Mouse (Mus musculus): ENCODE measurements at regions not wholly inside any gene's neighbourhood (a gene's known extent, or its start where the extent isn't known, plus 50 kb on each side); places are given as distances from the start of the nearest gene placed in this dataset.

- Histone ChIP-seq H3K4me2 (replicated peaks; ENCODE audit: low read depth) (peak overlapping the region; percentile 50), H3K27me3 (replicated peaks; ENCODE audit: control insufficient read depth, insufficient read depth, low read length) (no peaks in the 10 kb centered on the region), H3K9me3 (ENCODE audit: control insufficient read depth) (no peaks in the 10 kb centered on the region), H3K36me3 (ENCODE audit: control insufficient read depth, insufficient read depth) (no peaks in the 10 kb centered on the region), H3K4me1 (replicated peaks; ENCODE audit: control insufficient read depth, insufficient read depth, low read length) (peaks cover 9% of the 10 kb centered on the region; the same call in 1 of the 2 replicates), H3K4me3 (ENCODE audit: low read depth, low read length) (no peak overlapping the region), H3K9ac (ENCODE audit: low read depth, low read length) (no peak overlapping the region), H3K27ac (ENCODE audit: low read depth, low read length) (peak overlapping the region; percentile 78; the same call in 1 of the 2 replicates)
- WGBS = 35% methylated on average over 8 of the region's 8 CpGs
- ATAC-seq = peak; percentile 97
- TF ChIP-seq CTCF (IDR thresholded peaks at IDR 0.05; ENCODE audit: low read depth) = no peak
Observed at GRCm38 (mm10) chr1:193510066-193510793, 140.1 kb upstream of the Camk1g start.

- no peaks in the 10 kb centered on the region for H3K36me3 ChIP-seq (ENCODE audit: control insufficient read depth, insufficient read depth)
- no peak for ATAC-seq
- H3K9ac ChIP-seq (ENCODE audit: low read depth, low read length) = no peak overlapping the region
- no peaks in the 10 kb centered on the region for H3K9me3 ChIP-seq (ENCODE audit: control insufficient read depth)
- no peak overlapping the region for H3K4me3 ChIP-seq (ENCODE audit: low read depth, low read length)
- H3K27me3 ChIP-seq (replicated peaks; ENCODE audit: control insufficient read depth, insufficient read depth, low read length) = no peaks in the 10 kb centered on the region
- peaks cover 5% of the 10 kb centered on the region; the same call in 1 of the 2 replicates for H3K4me1 ChIP-seq (replicated peaks; ENCODE audit: control insufficient read depth, insufficient read depth, low read length)
- no peak overlapping the region for H3K27ac ChIP-seq (ENCODE audit: low read depth, low read length)
- TF ChIP-seq CTCF (IDR thresholded peaks at IDR 0.05; ENCODE audit: low read depth) = no peak
- H3K4me2 ChIP-seq (replicated peaks; ENCODE audit: low read depth) = no peak overlapping the region
Observed at GRCm38 (mm10) chr1:193508271-193508670, 138.2 kb upstream of the Camk1g start.

- WGBS = 50% methylated on average over 3 of the region's 3 CpGs
- Histone ChIP-seq H3K36me3 (ENCODE audit: control insufficient read depth, insufficient read depth) (no peaks in the 10 kb centered on the region), H3K9me3 (ENCODE audit: control insufficient read depth) (no peaks in the 10 kb centered on the region), H3K27ac (ENCODE audit: low read depth, low read length) (no peak overlapping the region), H3K27me3 (replicated peaks; ENCODE audit: control insufficient read depth, insufficient read depth, low read length) (no peaks in the 10 kb centered on the region), H3K9ac (ENCODE audit: low read depth, low read length) (no peak overlapping the region), H3K4me1 (replicated peaks; ENCODE audit: control insufficient read depth, insufficient read depth, low read length) (peaks cover 5% of the 10 kb centered on the region; the same call in 1 of the 2 replicates), H3K4me3 (ENCODE audit: low read depth, low read length) (no peak overlapping the region), H3K4me2 (replicated peaks; ENCODE audit: low read depth) (no peak overlapping the region)
- TF ChIP-seq CTCF (IDR thresholded peaks at IDR 0.05; ENCODE audit: low read depth) = no peak
- ATAC-seq = no peak
Observed at GRCm38 (mm10) chr1:193506991-193507390, 136.9 kb upstream of the Camk1g start.

GRCm38 (mm10) chr1:193505381-193505780, 135.3 kb upstream of the Camk1g start:
- Histone ChIP-seq H3K4me2 (replicated peaks; ENCODE audit: low read depth) (no peak overlapping the region), H3K27ac (ENCODE audit: low read depth, low read length) (no peak overlapping the region), H3K4me3 (ENCODE audit: low read depth, low read length) (no peak overlapping the region), H3K9ac (ENCODE audit: low read depth, low read length) (no peak overlapping the region), H3K36me3 (ENCODE audit: control insufficient read depth, insufficient read depth) (no peaks in the 10 kb centered on the region), H3K9me3 (ENCODE audit: control insufficient read depth) (no peaks in the 10 kb centered on the region), H3K27me3 (replicated peaks; ENCODE audit: control insufficient read depth, insufficient read depth, low read length) (no peaks in the 10 kb centered on the region), H3K4me1 (replicated peaks; ENCODE audit: control insufficient read depth, insufficient read depth, low read length) (0 out of 2 replicates have a peak, but pooled peaks cover 5% of the 10 kb centered on the region)
- ATAC-seq = no peak
- 30% methylated on average over 3 of the region's 3 CpGs for WGBS
- no peak for TF ChIP-seq CTCF (IDR thresholded peaks at IDR 0.05; ENCODE audit: low read depth)

GRCm38 (mm10) chr1:193504611-193505010, 134.5 kb upstream of the Camk1g start:
- 63% methylated on average over 3 of the region's 3 CpGs for WGBS
- Histone ChIP-seq H3K4me1 (replicated peaks; ENCODE audit: control insufficient read depth, insufficient read depth, low read length) (0 out of 2 replicates have a peak, but pooled peaks cover 3% of the 10 kb centered on the region), H3K4me2 (replicated peaks; ENCODE audit: low read depth) (no peak overlapping the region), H3K36me3 (ENCODE audit: control insufficient read depth, insufficient read depth) (no peaks in the 10 kb centered on the region), H3K9ac (ENCODE audit: low read depth, low read length) (no peak overlapping the region), H3K27me3 (replicated peaks; ENCODE audit: control insufficient read depth, insufficient read depth, low read length) (no peaks in the 10 kb centered on the region), H3K4me3 (ENCODE audit: low read depth, low read length) (no peak overlapping the region), H3K27ac (ENCODE audit: low read depth, low read length) (no peak overlapping the region), H3K9me3 (ENCODE audit: control insufficient read depth) (no peaks in the 10 kb centered on the region)
- ATAC-seq = no peak
- TF ChIP-seq CTCF (IDR thresholded peaks at IDR 0.05; ENCODE audit: low read depth) = no peak

GRCm38 (mm10) chr1:193503624-193504325, 133.7 kb upstream of the Camk1g start:
- peak; percentile 65 for ATAC-seq
- no peak overlapping the region for H3K9ac ChIP-seq (ENCODE audit: low read depth, low read length)
- no peaks in the 10 kb centered on the region for H3K36me3 ChIP-seq (ENCODE audit: control insufficient read depth, insufficient read depth)
- H3K4me2 ChIP-seq (replicated peaks; ENCODE audit: low read depth) = no peak overlapping the region
- TF ChIP-seq CTCF (IDR thresholded peaks at IDR 0.05; ENCODE audit: low read depth) = peak; percentile 94
- H3K4me3 ChIP-seq (ENCODE audit: low read depth, low read length) = no peak overlapping the region
- no peak overlapping the region for H3K27ac ChIP-seq (ENCODE audit: low read depth, low read length)
- WGBS = 34% methylated on average over 3 of the region's 3 CpGs
- 0 out of 2 replicates have a peak, but pooled peaks cover under 1% of the 10 kb centered on the region for H3K4me1 ChIP-seq (replicated peaks; ENCODE audit: control insufficient read depth, insufficient read depth, low read length)
- no peaks in the 10 kb centered on the region for H3K27me3 ChIP-seq (replicated peaks; ENCODE audit: control insufficient read depth, insufficient read depth, low read length)
- H3K9me3 ChIP-seq (ENCODE audit: control insufficient read depth) = no peaks in the 10 kb centered on the region

Measured in intestine, postnatal 0 days (tissue).